Mouse (Mus musculus): Measurements from ENCODE around the gene Slc35c1.

DNA sequence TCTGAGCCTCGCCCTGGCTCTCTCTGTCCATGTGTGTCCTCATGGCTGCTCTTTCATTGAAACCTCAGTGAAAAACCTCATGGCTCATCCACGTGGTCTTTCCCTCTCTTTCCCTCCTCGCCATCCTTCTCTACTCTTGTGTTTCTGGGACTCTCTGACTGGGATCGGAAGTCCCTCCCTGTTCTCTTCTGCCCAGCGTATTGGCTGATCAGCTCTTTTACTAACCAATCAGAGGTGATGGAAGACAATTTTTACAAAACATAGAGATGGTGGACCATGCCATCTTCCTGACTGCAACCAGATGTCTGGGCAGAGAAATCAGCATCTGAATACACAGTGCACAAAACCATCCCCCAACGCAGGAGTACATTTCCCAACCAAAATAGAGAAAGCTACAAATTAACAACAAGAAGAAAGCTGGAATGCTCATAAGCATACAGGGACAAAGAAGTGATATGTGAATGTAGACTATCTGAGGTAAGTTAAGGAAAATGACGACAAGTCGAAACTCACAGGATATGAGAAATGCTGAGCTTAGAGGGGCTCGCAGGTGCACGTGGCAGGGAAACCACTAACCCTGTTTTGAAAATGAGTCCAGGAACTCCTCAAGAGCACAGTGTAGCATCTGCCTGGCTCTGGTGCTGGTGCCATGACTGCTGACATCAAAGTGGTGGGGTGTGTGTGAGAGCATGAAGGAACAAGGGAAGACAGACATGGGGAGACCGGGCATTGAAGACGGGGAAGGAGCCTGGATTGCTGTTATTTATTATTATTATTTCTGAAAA, 11.7 kb upstream of the Slc35c1 start:
- TF ChIP-seq POLR2A (IDR thresholded peaks at IDR 0.05; ENCODE audit: control insufficient read depth, low read depth, low read length) (no peak), CTCF (IDR thresholded peaks at IDR 0.05; ENCODE audit: control insufficient read depth, insufficient read depth, insufficient replicate concordance, low read depth, low read length) (no peak)
